Mouse (Mus musculus) liver, adult 2 months (tissue): ENCODE data around the gene Klf13. TPM values are rescaled to one million over a fixed set of nuclear protein-coding genes. Genes with fewer than 3 reads are reported as not detected.

Source experiments
- DNase-seq: peaks from one replicate; pipeline ENCODE4 v3.0.0-alpha.2; 2011; ENCODE audit warnings: low read depth, low spot score; ENCODE audit errors: extremely low read depth
- H3K27ac ChIP-seq: fragments of 200-500 bp; replicated peaks from 2 replicates; pipeline ENCODE4 v1.5.1; 2012; ENCODE audit warnings: low read depth, mild to moderate bottlenecking, control low read depth, inconsistent platforms, low read length; ENCODE audit not compliant: insufficient read depth
- H3K27me3 ChIP-seq: fragments of 200-500 bp; 2 replicates; pipeline ENCODE4 v1.6.1; 2012; ENCODE audit warnings: mild to moderate bottlenecking, moderate library complexity, low read length, inconsistent platforms; ENCODE audit not compliant: control insufficient read depth, insufficient read depth
- H3K36me3 ChIP-seq: fragments of 200-500 bp; 2 replicates; pipeline ENCODE4 v1.6.1; 2012; ENCODE audit warnings: low read length, inconsistent platforms; ENCODE audit not compliant: control insufficient read depth, insufficient read depth
- H3K4me1 ChIP-seq: fragments of 200-500 bp; 2 replicates; pipeline ENCODE4 v1.6.1; 2011; ENCODE audit warnings: low read length; ENCODE audit not compliant: control insufficient read depth, insufficient read depth
- H3K4me3 ChIP-seq: fragments of 200-500 bp; 2 replicates; pipeline ENCODE4 v1.5.1; 2011; ENCODE audit warnings: low read depth, mild to moderate bottlenecking, control low read depth, low read length, moderate library complexity; ENCODE audit not compliant: insufficient read depth
- H3K79me2 ChIP-seq: fragments of 200-500 bp; 2 replicates; pipeline ENCODE4 v1.6.1; 2012; ENCODE audit warnings: inconsistent platforms, mild to moderate bottlenecking, low read length, moderate library complexity; ENCODE audit not compliant: control insufficient read depth, insufficient read depth
- H3K9ac ChIP-seq: fragments of 200-500 bp; 2 replicates; pipeline ENCODE4 v1.6.1; 2012; ENCODE audit warnings: low read depth, mild to moderate bottlenecking, control low read depth, inconsistent platforms, low read length
- CTCF ChIP-seq: fragments of 200-500 bp; IDR thresholded peaks from 2 replicates; pipeline ENCODE4 v1.5.1; 2011; ENCODE audit warnings: low read depth, low read length, control low read depth
- POLR2A ChIP-seq: fragments of 200-500 bp; IDR thresholded peaks from 2 replicates; pipeline ENCODE4 v1.6.1; 2011; ENCODE audit warnings: low read length, control low read depth; ENCODE audit not compliant: insufficient read depth; ENCODE audit errors: extremely low read depth
- WGBS: fragments of 180-500 bp; shearing (Covaris S2); methylation state at CpG from one replicate; pipeline ENCODE4 v1.1.7; 2018; 5-methylcytosine and 5-hydroxymethylcytosine counted together
- polyA plus RNA-seq: library from polyadenylated mRNA; depleted of rRNA; stranded (reverse); fragments of >200 nt; gene quantifications from 2 replicates; pipeline ENCODE4 v1.2.3, GENCODE M21; 2012
- total RNA-seq: library from RNA; depleted of rRNA; stranded (reverse); fragments of >200 nt; gene quantifications from 2 replicates; pipeline ENCODE4 v1.2.3, GENCODE M21; 2014

Gene Klf13
- total and polyA plus RNA-seq, 2 experiments: 14.1 to 26.4 TPM

DNA sequence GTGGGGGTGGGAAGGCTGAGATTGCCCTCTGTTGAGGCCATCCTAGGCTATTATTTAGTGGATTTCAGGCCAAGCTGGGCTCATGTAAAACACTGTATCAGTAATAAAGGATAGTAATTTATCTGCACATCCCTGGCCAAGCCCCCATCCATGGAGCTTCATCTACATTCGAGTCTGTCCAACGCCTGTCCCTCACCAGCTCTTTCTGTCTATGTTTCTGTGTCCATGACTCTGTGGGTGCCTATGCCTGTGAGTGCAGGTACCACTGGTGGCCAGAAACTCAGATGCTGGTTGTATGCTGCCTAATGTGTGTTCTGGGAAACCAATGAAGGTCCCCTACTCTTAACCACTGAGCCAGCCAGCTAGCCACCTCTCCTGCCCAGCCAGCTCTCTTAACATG is 38.3 kb downstream of the Klf13 start:
- no peak overlapping the region for H3K4me3 ChIP-seq
- peaks cover 60% of the 10 kb centered on the region; the same call in 1 of the 2 replicates for H3K79me2 ChIP-seq
- no peaks in the 10 kb centered on the region for H3K36me3 ChIP-seq
- 89% methylated on average over 2 of the region's 2 CpGs for WGBS
- no peak for DNase-seq
- peak overlapping the region; percentile 71 for H3K27ac ChIP-seq
- no peaks in the 10 kb centered on the region for H3K27me3 ChIP-seq
- H3K9ac ChIP-seq: no peak overlapping the region
- no peak for TF ChIP-seq CTCF
- no peak for TF ChIP-seq POLR2A
- H3K4me1 ChIP-seq: peaks cover 67% of the 10 kb centered on the region

DNA sequence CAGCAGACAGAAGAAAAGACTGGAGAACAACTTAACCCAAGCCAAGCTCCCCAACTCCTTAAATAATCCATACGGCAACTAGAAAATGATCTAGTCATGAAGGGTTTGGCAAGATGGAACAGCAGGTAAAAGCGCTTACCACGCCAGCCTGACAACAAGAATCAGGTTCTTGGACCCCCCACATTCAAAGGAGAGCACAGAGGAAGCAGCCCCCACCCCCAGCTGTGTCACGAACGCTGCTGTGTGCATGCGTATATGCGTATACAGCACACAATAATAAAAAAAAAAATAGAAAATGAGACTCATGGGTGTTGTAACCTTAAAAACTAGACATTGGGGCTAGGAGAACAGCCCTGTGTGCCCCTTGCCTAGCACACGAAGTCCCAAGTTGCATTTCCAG is 38.8 kb downstream of the Klf13 start:
- DNase-seq: no peak
- Histone ChIP-seq H3K79me2 (peaks cover 55% of the 10 kb centered on the region; the same call in 1 of the 2 replicates), H3K4me1 (peaks cover 64% of the 10 kb centered on the region), H3K27me3 (no peaks in the 10 kb centered on the region), H3K9ac (no peak overlapping the region), H3K27ac (peak overlapping the region; percentile 71), H3K36me3 (no peaks in the 10 kb centered on the region), H3K4me3 (no peak overlapping the region)
- TF ChIP-seq POLR2A (no peak), CTCF (no peak)
- WGBS: 93% methylated on average over 8 of the region's 8 CpGs

DNA sequence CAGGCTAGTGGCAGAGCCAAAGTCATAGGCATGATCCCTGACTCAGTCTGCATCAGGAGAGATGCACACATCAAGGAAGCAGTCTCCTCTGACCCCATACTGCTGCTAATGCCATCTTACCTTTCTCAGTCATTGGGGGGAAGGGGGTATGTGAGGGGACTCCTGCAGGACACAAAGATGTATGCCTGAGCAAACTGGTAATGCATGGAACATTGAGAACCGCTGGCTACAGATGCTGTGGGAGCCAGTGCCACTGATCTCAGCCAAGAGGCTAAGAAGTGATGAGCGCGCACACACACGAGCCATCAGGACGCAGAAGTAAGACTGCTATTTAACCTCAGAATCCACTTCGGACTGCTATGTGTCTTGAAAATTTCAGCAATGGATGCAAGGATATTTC is 40.5 kb downstream of the Klf13 start:
- 91% methylated on average over 6 of the region's 6 CpGs for WGBS
- Histone ChIP-seq H3K4me1 (peaks cover 53% of the 10 kb centered on the region), H3K36me3 (no peaks in the 10 kb centered on the region), H3K27me3 (no peaks in the 10 kb centered on the region), H3K9ac (peak overlapping the region; percentile 50), H3K4me3 (no peak overlapping the region), H3K27ac (peak overlapping the region; percentile 98), H3K79me2 (peaks cover 49% of the 10 kb centered on the region; the same call in 1 of the 2 replicates)
- TF ChIP-seq CTCF: no peak
- TF ChIP-seq POLR2A: no peak
- no peak for DNase-seq

DNA sequence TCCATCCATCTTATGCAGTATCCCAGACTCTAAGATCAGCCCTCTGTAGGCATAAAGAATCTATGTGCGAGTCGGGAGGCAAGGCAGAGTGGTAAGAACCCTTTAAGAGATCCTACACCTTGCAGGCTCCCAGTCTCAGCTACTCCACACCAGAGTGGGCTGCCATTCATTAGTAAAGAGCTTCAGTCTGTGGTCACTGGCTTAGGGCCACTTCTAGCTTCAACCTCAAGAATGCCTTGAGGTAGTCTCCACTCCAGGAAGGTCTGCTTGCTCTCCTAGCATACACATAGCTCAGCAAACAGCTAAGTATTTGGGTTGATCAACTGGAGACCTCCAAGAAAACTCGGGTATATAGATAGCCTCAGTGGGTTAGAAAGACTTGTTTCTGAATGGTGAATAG is 41.1 kb downstream of the Klf13 start:
- 41% methylated on average over 3 of the region's 3 CpGs for WGBS
- Histone ChIP-seq H3K9ac (peak overlapping the region; percentile 81), H3K27ac (peak overlapping the region; percentile 98), H3K4me3 (peak overlapping the region; percentile 41; the same call in 1 of the 2 replicates), H3K4me1 (peaks cover 48% of the 10 kb centered on the region), H3K36me3 (no peaks in the 10 kb centered on the region), H3K79me2 (peaks cover 44% of the 10 kb centered on the region; the same call in 1 of the 2 replicates), H3K27me3 (no peaks in the 10 kb centered on the region)
- no peak for TF ChIP-seq POLR2A
- no peak for TF ChIP-seq CTCF
- DNase-seq: no peak

DNA sequence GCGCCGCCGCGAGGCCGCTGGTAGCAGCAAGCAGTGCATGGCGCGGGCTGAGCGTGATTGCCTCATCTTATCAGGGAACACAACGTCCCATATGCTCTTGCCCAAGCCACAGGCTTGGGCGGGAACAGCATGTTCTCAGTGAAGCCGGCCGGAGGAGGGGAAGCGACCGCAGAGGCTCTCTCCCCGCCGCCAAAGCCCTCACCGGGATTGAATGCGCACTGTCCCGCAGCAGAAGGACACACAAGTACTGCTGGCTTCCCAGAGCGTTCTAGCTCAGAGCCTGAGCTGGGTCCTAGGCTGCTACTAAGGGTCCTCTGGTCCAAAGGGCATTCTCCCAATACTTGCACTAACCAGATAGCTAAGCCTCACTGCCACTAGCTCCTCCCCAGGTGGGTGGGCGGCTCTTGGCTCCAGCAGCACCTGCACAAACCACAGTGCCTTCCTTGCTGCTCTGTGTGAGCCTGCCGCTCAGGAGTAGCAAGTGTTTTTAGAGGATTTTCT is 41.7 kb downstream of the Klf13 start:
- Histone ChIP-seq H3K27me3 (no peaks in the 10 kb centered on the region), H3K79me2 (peaks cover 41% of the 10 kb centered on the region; the same call in 1 of the 2 replicates), H3K4me3 (peak overlapping the region; percentile 41), H3K9ac (peak overlapping the region; percentile 81), H3K36me3 (no peaks in the 10 kb centered on the region), H3K4me1 (peaks cover 44% of the 10 kb centered on the region), H3K27ac (peak overlapping the region; percentile 98)
- peak; percentile 49; the same call in 1 of the 2 replicates for TF ChIP-seq POLR2A
- peak; percentile 50 for TF ChIP-seq CTCF
- DNase-seq: peak; percentile 95
- under 1% methylated on average over 22 of the region's 22 CpGs for WGBS

DNA sequence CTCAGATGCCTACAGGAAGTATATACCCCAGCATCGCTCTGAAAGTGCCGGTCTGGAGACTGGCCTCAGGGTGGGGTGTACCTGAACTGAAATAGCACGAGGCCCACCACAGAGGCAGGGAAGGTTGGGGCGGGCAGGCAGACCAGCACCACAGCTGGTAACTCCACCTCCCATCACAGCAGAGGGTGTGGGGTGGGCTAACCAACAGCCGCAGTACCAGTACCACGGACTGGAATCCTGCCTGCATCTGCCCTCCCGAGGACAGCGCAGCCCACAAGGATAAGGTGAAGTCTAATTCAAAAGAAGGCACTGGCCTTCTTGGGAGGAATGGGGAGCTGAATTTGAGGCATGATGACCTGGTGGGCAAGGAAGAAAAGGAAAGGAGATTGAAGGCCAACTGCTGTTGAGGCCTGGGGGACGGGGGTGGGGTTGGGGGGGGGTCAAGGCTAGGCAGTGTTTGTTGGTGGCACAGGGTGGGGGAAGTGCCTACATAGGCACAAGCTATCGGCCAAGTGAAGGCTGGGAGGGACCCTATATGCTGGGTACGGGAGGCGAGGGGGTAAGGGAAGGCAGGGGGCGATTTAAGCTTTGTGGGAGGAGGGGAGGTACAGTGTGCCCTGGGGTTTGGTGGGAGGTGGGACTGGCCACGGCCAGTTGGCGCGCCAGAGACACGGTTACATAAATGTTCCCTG is 42.3 kb downstream of the Klf13 start:
- WGBS: 23% methylated on average over 17 of the region's 17 CpGs
- DNase-seq: no peak
- H3K9ac ChIP-seq: peak overlapping the region; percentile 81
- peaks cover 40% of the 10 kb centered on the region for H3K4me1 ChIP-seq
- no peak overlapping the region for H3K4me3 ChIP-seq
- peaks cover 38% of the 10 kb centered on the region; the same call in 1 of the 2 replicates for H3K79me2 ChIP-seq
- TF ChIP-seq CTCF: no peak
- no peak for TF ChIP-seq POLR2A
- H3K27me3 ChIP-seq: no peaks in the 10 kb centered on the region
- no peaks in the 10 kb centered on the region for H3K36me3 ChIP-seq
- peak overlapping the region; percentile 92 for H3K27ac ChIP-seq
